Mouse (Mus musculus) heart, adult 2 months (tissue): ENCODE results near the gene Tlr5.

Source experiments
- CTCF ChIP-seq: fragments of 200-600 bp; IDR thresholded peaks from 2 replicates; pipeline ENCODE4 v1.8.1; 2022; ENCODE audit warnings: antibody characterized with exemption, mild to moderate bottlenecking, moderate library complexity
- POLR2A ChIP-seq: fragments of 200-500 bp; IDR thresholded peaks from 2 replicates; pipeline ENCODE4 v1.6.1; 2011; ENCODE audit warnings: mild to moderate bottlenecking, low read depth, low read length, control low read depth; ENCODE audit not compliant: insufficient read depth

DNA sequence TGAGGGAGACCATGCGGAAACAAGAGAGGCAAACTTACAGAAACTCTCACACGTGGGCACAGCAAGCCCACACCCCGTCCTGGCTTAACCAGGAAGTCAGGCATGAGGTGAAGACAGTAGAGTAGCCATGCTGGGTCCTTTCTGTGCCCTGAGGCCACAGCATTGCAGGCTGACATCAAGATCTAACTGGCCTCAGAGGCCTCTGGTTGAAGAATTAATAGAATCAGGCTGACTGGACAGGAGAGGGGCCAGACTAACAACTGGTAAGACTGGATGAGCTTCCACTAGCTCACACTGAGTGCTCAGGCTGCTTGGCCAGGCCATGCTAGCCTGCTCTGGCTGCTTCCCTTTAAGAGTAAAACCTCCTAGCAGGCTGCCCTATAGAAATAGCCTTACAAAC is 45.5 kb upstream of the Tlr5 start:
- TF ChIP-seq CTCF, result no peak
- TF ChIP-seq POLR2A, result no peak
